In genomic region chr5:122104201-122104600, GRCm38 (mm10) we compare ENCODE assay signal across 9 mouse cellular contexts. TPM values are rescaled to one million over a fixed set of nuclear protein-coding genes. Genes with fewer than 3 reads are reported as not detected.
DNase-seq lines count a peak whose midpoint lies in the region; ATAC-seq and TF ChIP-seq lines count a peak whose summit lies in the region.
"Had no signal": no experiment of that assay in that cellular context is flagged by ENCODE, and none has a peak within 500 bp of the region (broad histone marks: within the 10 kb centered on the region; RNA-seq: fewer than 3 reads in every experiment).

No protein-coding gene starts in this region.

- peak; percentile 57 to 70 for DNase-seq in cerebellum, postnatal 10 days
- no peak for DNase-seq in cerebellum, adult 11 months
- DNase-seq in liver (peak; percentile 52), Patski (ENCODE audit: low read depth, low spot score) (no peak), MN1 (ENCODE audit: low spot score) (no peak)
- peak; percentile 56 to 66 for DNase-seq in heart, postnatal 10 days

- H3K36me3 ChIP-seq in liver, embryonic 12.5 days: no peaks in the 10 kb centered on the region
- no peaks in the 10 kb centered on the region for H3K36me3 ChIP-seq in small intestine, adult 2 months (ENCODE audit: control insufficient read depth, insufficient read depth, low read length)

- no peaks in the 10 kb centered on the region for H3K9me3 ChIP-seq in liver, embryonic 12.5 days (replicated peaks)

- in situ Hi-C loops in Patski (cut with MboI; ENCODE audit: low pct_unique_long_range_greater_than_20kb): no loop called here

- H3K27ac ChIP-seq in liver, embryonic 12.5 days: no peak overlapping the region
- H3K27ac ChIP-seq in small intestine, adult 2 months (ENCODE audit: insufficient read depth, low read depth, low read length): no peak overlapping the region

- no peak overlapping the region for H3K9ac ChIP-seq in liver, embryonic 12.5 days

- H3K4me1 ChIP-seq in liver, embryonic 12.5 days: no peaks in the 10 kb centered on the region
- H3K4me1 ChIP-seq in small intestine, adult 2 months (ENCODE audit: control insufficient read depth, insufficient read depth, insufficient read length, low read length): no peaks in the 10 kb centered on the region

- no peak for TF ChIP-seq POLR2A in small intestine, adult 2 months (IDR thresholded peaks at IDR 0.05; ENCODE audit: low read depth, low read length)

- H3K4me2 ChIP-seq in liver, embryonic 12.5 days: no peak overlapping the region

- intact Hi-C loops in heart, postnatal 10 days (cut with DNase I): no loop called here

- H3K27me3 ChIP-seq in liver, embryonic 12.5 days (replicated peaks): peaks cover 44% of the 10 kb centered on the region
- peaks cover 39% of the 10 kb centered on the region for H3K27me3 ChIP-seq in Patski
- H3K27me3 ChIP-seq in small intestine, adult 2 months (ENCODE audit: control insufficient read depth, insufficient read depth, low read length): peaks cover 5% of the 10 kb centered on the region; the same call in 1 of the 2 replicates

- POLR2A ChIA-PET in Patski (lab: Charles Lee): no interaction called here

- TF ChIP-seq CTCF in Patski (IDR thresholded peaks at IDR 0.05): peak; percentile 81
- TF ChIP-seq CTCF in small intestine, adult 2 months (IDR thresholded peaks at IDR 0.05; ENCODE audit: extremely low read depth, insufficient read length, insufficient replicate concordance, low read depth, low read length): peak; percentile 85

- WGBS in liver, embryonic 12.5 days (ENCODE audit: insufficient replicate concordance): 21% methylated on average over 2 of the region's 2 CpGs
- WGBS in small intestine, adult 2 months: 11% methylated on average over 2 of the region's 2 CpGs

- no peak for ATAC-seq in liver, embryonic 12.5 days
- no peak for ATAC-seq in Patski

- no peak overlapping the region for H3K4me3 ChIP-seq in liver, embryonic 12.5 days
- H3K4me3 ChIP-seq in small intestine, adult 2 months (ENCODE audit: low read depth, low read length): no peak overlapping the region

- CTCF ChIA-PET in Patski (lab: Charles Lee): interaction anchor here (1.4 to 3.1 kb wide), 5 partner anchors 11 to 73 kb away, joined by 3 to 10 read pairs (median 5); no protein-coding TSS in a partner anchor

RNA-seq across cellular contexts. Expression of gene Myl2, which starts 3.5 kb away (rescaled TPM):
- polyA plus RNA-seq in liver, embryonic 12.5 days (2016; fragmentation: Nextera tagmentation; extraction: Ambion mirVana): 0.35 and 2.5 TPM in 2 replicates
- polyA plus RNA-seq in Patski (2021): not detected
- total RNA-seq in heart, postnatal 10 days (2021): over 10,000 TPM; 18,908 to 21,159 TPM
- polyA plus RNA-seq in small intestine, adult 2 months (2012; rRNA removed): not detected in 2 replicates

RNA-seq across cellular contexts. Expression of gene Ccdc63, which starts 36.4 kb away (rescaled TPM):
- polyA plus RNA-seq in liver, embryonic 12.5 days (2016; fragmentation: Nextera tagmentation; extraction: Ambion mirVana): not detected in 2 replicates
- polyA plus RNA-seq in Patski (2021): not detected
- under 1 TPM in 1 of 2 experiments, not detected in 1; 0.22 TPM for total RNA-seq in heart, postnatal 10 days (2021)
- polyA plus RNA-seq in small intestine, adult 2 months (2012; rRNA removed): 0.10 TPM in 1 of 2 replicates, not detected in the other
- polyA plus RNA-seq: stomach, embryonic 14.5 days had no signal

RNA-seq across cellular contexts. Expression of gene Ppp1cc, which starts 53.9 kb away (rescaled TPM):
- polyA plus RNA-seq in liver, embryonic 12.5 days (2016; fragmentation: Nextera tagmentation; extraction: Ambion mirVana): 228 and 229 TPM in 2 replicates
- polyA plus RNA-seq in Patski (2021): 195 TPM
- 100 to 1,000 TPM; 171 to 173 TPM for total RNA-seq in heart, postnatal 10 days (2021)
- polyA plus RNA-seq in small intestine, adult 2 months (2012; rRNA removed): 31.4 and 58.9 TPM in 2 replicates

RNA-seq across cellular contexts. Expression of gene Cux2, which starts 54.3 kb away (rescaled TPM):
- polyA plus RNA-seq in liver, embryonic 12.5 days (2016; fragmentation: Nextera tagmentation; extraction: Ambion mirVana): 2.5 and 2.7 TPM in 2 replicates
- 1.6 TPM for polyA plus RNA-seq in Patski (2021)
- total RNA-seq in heart, postnatal 10 days (2021): 10 to 100 TPM; 13.1 to 17.5 TPM
- polyA plus RNA-seq in small intestine, adult 2 months (2012; rRNA removed): 1.7 and 2.6 TPM in 2 replicates

Comparison
In these comparisons a context has a peak if more than half of its experiments do, and no peak if none do; other contexts are left out.
1. DNase-seq: peak in cerebellum, postnatal 10 days (2 of 2), liver (single experiment) and heart, postnatal 10 days (2 of 2); none in cerebellum, adult 11 months (single experiment), Patski (single experiment) and MN1 (single experiment).